Mouse (Mus musculus) left cerebral cortex, postnatal 25 days (tissue): ENCODE data around the gene Bri3. TPM values are rescaled to one million over a fixed set of nuclear protein-coding genes. Genes with fewer than 3 reads are reported as not detected.

ENCODE experiments used
- DNase-seq, 2 experiments: peaks; one replicate each; pipeline ENCODE4 v3.0.0; 2022; ENCODE audit warnings: low spot score in 2 of 2, mixed read lengths in 1 of 2
- intact Hi-C: fragments of 180-260 bp; cut with DNase I; formaldehyde crosslinking; loops from one replicate; pipeline ENCODE4 v1.15.1; 2025
- total RNA-seq, 2 experiments: library from RNA; stranded (reverse); gene quantifications; 2 replicates each; pipeline ENCODE4 v1.2.3; 2021

Gene Bri3
- total RNA-seq, 2 experiments from 2014 or later, result 64.0 to 65.8 TPM

GRCm38 (mm10) chr5:144283551-144284031 is 39.4 kb downstream of the Bri3 start:
- DNase-seq, result no peak
- intact Hi-C loops, result no loop called here

DNA sequence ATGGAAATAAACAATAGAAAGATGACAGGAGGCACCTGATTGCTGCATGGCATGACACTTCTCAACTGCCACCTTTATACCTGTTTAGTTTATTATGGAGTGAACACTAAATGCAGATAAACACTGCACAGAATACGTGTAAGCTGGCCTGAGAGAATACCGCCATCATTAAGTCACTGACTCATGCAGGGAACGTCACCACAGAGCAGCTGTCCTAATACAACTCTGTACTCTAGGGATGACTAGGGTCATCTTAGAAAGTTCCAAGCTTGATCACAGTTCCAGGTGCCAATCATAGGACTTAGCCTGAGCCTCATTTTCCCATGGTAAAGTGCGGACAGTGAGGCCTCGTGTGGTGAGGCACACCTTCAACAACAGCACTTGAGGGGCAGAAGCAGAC is 40.4 kb downstream of the Bri3 start:
- intact Hi-C loops, result no loop called here
- no peak for DNase-seq

GRCm38 (mm10) chr5:144286591-144287266 is 42.5 kb downstream of the Bri3 start:
- no peak for DNase-seq
- intact Hi-C loops, result no loop called here

DNA sequence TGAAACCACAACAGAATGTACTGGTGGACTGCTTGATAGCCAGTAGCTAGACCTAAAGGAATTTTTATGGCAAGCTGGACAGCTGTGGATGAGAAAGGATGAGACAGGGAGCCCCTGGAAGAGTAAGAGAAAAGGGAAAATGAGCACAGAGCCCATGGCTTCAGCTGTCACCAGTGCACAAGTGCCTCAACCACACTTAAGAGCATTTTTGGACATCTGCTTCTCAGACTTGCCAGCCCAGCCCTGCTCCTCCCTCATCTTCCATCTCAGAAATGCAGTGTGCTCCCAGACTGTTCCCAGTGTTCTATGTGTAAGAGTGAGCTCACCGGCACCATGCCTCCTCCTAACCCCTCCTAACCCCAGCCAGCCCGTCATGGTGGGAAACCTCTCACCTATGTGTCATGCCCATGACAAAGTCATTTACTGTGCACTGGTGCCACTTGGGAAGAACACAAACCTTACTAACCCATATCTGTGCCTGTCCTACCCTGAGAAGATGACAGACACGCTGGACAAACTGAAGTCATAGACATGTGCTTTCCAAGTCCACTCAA is 43.1 kb downstream of the Bri3 start:
- intact Hi-C loops, result no loop called here
- no peak for DNase-seq

DNA sequence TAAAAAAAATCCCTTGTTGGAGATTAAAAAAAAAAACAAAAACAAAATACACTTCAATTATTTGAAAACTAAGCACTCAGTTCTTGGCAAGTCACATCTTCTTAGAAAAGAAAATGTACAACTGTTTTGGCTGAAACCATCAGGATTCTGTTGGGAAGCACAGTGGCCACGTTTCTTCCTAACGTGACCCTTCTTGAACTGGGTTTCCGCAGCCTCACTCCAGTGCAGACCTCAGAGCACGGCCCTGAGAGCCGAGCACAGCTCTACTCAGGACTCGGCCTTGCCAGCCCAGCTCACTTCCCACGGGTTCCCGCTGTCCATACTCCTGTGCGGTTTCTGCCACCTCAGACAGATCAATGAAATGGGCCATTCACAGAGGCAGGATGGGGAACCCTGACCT is 44.2 kb downstream of the Bri3 start:
- intact Hi-C loops, result no loop called here
- no peak for DNase-seq

GRCm38 (mm10) chr5:144289769-144290440 is 45.7 kb downstream of the Bri3 start:
- DNase-seq, result peak; percentile 37 to 81
- intact Hi-C loops, result no loop called here

GRCm38 (mm10) chr5:144294908-144295307 is 50.7 kb downstream of the Bri3 start:
- no peak for DNase-seq
- intact Hi-C loops, result no loop called here

DNA sequence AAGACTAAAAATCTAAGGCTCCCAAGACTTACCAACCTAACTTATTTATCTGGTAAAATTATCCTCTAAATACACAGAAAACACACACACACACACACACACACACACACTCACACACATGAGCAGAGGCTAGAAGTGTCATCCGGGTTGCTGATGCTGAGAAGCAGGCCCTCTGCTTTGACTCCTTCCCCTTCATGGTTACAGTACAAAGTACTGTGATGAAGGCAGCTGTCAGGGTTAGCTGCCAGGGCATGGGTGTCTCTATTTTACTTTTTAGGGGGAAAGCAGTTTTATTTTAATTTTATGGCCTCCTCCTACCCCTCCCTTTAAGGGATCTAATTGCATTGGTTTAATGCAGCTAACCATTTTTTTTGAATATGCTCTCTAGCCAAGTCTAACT is 51.1 kb downstream of the Bri3 start:
- intact Hi-C loops, result no loop called here
- DNase-seq, result no peak

- DNase-seq, result no peak
- intact Hi-C loops, result no loop called here
These were observed 51.9 kb downstream of the Bri3 start for GRCm38 (mm10) chr5:144296090-144296604.

GRCm38 (mm10) chr5:144303071-144303470 is 58.8 kb downstream of the Bri3 start:
- no peak for DNase-seq
- intact Hi-C loops, result no loop called here

- intact Hi-C loops, result no loop called here
- DNase-seq, result no peak
These were observed 64.7 kb downstream of the Bri3 start for GRCm38 (mm10) chr5:144308929-144309328.

- no peak for DNase-seq
- intact Hi-C loops, result no loop called here
These were observed 67.9 kb downstream of the Bri3 start for GRCm38 (mm10) chr5:144312183-144312582.

GRCm38 (mm10) chr5:144313335-144313734 is 69.1 kb downstream of the Bri3 start:
- DNase-seq, result no peak
- intact Hi-C loops, result no loop called here

- no peak for DNase-seq
- intact Hi-C loops, result no loop called here
These were observed 70.7 kb downstream of the Bri3 start for GRCm38 (mm10) chr5:144314731-144315494.

GRCm38 (mm10) chr5:144316442-144316841 is 72.2 kb downstream of the Bri3 start:
- no peak for DNase-seq
- intact Hi-C loops, result no loop called here

- no peak for DNase-seq
- intact Hi-C loops, result no loop called here
These were observed 73.2 kb downstream of the Bri3 start for GRCm38 (mm10) chr5:144317426-144317825.

GRCm38 (mm10) chr5:144318286-144318685 is 74.0 kb downstream of the Bri3 start:
- intact Hi-C loops, result no loop called here
- no peak for DNase-seq

DNA sequence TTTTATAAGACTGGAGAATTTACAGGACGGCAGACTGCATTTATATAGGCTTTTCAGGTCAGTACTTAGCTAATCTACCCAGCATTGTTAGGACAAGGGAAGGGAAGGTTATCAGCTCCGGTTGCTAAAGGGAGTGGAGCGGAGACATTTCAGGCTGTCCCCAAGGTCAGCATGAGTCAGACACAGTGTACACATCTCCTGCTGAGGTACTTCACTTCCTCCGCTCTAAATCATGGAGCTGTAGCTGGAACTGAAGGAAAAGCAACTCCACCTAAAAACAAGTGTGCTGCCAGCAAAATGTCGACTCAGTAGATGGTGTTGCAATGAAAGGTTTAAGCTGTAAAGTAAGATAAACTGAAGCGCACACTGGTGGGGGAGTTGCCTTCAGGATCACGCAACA is 77.4 kb downstream of the Bri3 start:
- no peak for DNase-seq
- intact Hi-C loops, result no loop called here

DNA sequence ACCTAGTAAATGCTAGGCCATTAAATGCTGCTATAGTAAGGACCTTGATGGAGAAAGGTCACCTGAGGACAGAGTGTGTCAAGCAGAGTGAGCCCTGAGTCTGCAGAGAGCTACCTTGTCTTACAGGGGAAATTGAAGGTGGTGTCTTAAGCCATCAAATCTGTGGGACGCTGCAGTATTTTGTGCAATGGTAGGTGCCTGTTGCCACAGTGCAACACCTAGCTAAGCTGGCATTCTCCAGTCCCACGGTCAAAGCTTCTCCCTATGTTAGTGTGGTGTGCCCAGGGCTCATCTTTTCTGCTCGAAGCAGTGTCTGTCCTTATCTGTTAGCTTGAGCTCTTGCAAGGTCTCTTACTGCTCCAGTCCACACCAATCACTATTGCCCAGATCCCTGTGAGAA is 78.5 kb downstream of the Bri3 start:
- no peak for DNase-seq
- intact Hi-C loops, result no loop called here

DNA sequence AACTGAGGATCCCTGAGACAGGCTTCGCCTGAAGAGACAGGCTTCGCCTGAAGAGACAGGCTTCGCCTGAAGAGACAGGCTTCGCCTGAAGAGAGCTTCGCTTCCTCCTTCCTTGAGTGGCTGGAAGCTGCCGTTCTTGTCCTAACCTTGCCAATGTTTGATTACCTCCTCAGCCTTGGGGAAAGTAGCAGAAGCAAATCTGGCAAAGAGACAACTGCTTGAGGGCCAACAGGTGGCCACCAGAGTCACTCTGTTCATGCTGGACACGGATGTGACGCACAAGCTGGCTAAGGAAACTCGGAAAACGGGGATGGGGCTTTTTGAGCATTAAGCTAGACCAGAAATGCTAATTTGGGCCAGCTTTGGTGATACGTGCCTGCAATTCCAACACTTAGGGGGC is 89.8 kb downstream of the Bri3 start:
- intact Hi-C loops, result no loop called here
- DNase-seq, result no peak
